Mouse (Mus musculus) lung, embryonic 16.5 days (tissue): ENCODE results near the gene Plcz1. TPM values are rescaled to one million over a fixed set of nuclear protein-coding genes. Genes with fewer than 3 reads are reported as not detected.
A peak's percentile ranks its signal among the peaks of the same experiment; 100 is the strongest.

Experiments used
- ATAC-seq: fragments of 200-750 bp; cut with Nextera tagmentation; 2 replicates; pipeline ENCODE4 v1.8.0; 2017; ENCODE audit warnings: low read depth, mild to moderate bottlenecking, moderate library complexity
- H3K27ac ChIP-seq: fragments of 300-500 bp; sonication (generic); 2 replicates; pipeline ENCODE4 v1.5.1; 2014; ENCODE audit warnings: mild to moderate bottlenecking, control low read depth, low read length
- H3K27me3 ChIP-seq: fragments of 300-500 bp; sonication (generic); 2 replicates; pipeline ENCODE4 v1.6.1; 2014; ENCODE audit warnings: low read depth, low read length, mixed read lengths; ENCODE audit not compliant: control insufficient read depth, insufficient read depth
- H3K36me3 ChIP-seq: fragments of 300-500 bp; sonication (generic); 2 replicates; pipeline ENCODE4 v1.6.1; 2014; ENCODE audit warnings: low read length; ENCODE audit not compliant: control insufficient read depth, insufficient read depth
- H3K4me1 ChIP-seq: fragments of 300-500 bp; sonication (generic); replicated peaks from 2 replicates; pipeline ENCODE4 v1.6.1; 2014; ENCODE audit warnings: low read length, mixed read lengths; ENCODE audit not compliant: control insufficient read depth, insufficient read depth
- H3K4me2 ChIP-seq: fragments of 300-500 bp; sonication (generic); 2 replicates; pipeline ENCODE4 v1.6.1; 2014; ENCODE audit warnings: low read depth, low read length, control low read depth
- H3K4me3 ChIP-seq: fragments of 300-500 bp; sonication (generic); 2 replicates; pipeline ENCODE4 v1.5.1; 2014; ENCODE audit warnings: mild to moderate bottlenecking, low read length, control low read depth
- H3K9ac ChIP-seq: fragments of 300-500 bp; sonication (generic); 2 replicates; pipeline ENCODE4 v1.6.1; 2014; ENCODE audit warnings: low read length, control low read depth
- H3K9me3 ChIP-seq: fragments of 300-500 bp; sonication (generic); 2 replicates; pipeline ENCODE4 v1.6.1; 2016; ENCODE audit warnings: low read length; ENCODE audit not compliant: control insufficient read depth
- WGBS: fragments of 180-500 bp; shearing (Covaris S2); extraction: QIAGEN DNeasy Blood & Tissue Kit; methylation state at CpG from one replicate; pipeline ENCODE4 v1.1.7; 2014; 5-methylcytosine and 5-hydroxymethylcytosine counted together
- polyA plus RNA-seq: library from polyadenylated mRNA; unstranded; fragments of >200 nt; fragmentation: Nextera tagmentation; extraction: Ambion mirVana; gene quantifications from 2 replicates; pipeline ENCODE4 v1.2.1, GENCODE M21; 2015

Gene Plcz1
- polyA plus RNA-seq, 1 experiment from 2014 or later = not detected

DNA sequence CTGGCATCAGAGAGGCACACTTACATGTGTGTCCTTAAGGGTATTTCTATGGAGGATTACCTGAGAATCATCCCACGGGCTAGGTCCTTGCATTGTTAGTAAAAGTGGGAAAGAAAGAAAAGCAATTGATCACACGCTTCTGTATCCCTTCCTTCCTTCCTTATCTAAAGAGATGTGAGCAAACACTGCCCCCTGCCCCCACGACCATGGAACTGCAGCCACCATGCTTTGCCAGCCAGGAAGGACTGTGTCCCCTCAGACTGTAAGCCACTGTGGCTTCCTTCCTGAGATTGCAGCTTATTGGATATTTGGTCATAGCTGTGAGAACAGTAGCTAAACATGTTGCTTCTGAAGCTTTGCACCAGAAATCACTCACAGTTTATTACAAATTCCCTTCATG, 36.1 kb downstream of the Plcz1 start:
- Histone ChIP-seq H3K9me3 (peaks cover 3% of the 10 kb centered on the region; the same call in 1 of the 2 replicates), H3K4me1 (no peaks in the 10 kb centered on the region), H3K9ac (no peak overlapping the region), H3K4me2 (no peak overlapping the region), H3K27ac (no peak overlapping the region), H3K36me3 (no peaks in the 10 kb centered on the region), H3K27me3 (no peaks in the 10 kb centered on the region), H3K4me3 (no peak overlapping the region)
- WGBS = 78% methylated on average over 3 of the region's 3 CpGs
- no peak for ATAC-seq

- H3K27ac ChIP-seq = no peak overlapping the region
- H3K9ac ChIP-seq = no peak overlapping the region
- no peak overlapping the region for H3K4me2 ChIP-seq
- H3K4me3 ChIP-seq = no peak overlapping the region
- no peak for ATAC-seq
- no peaks in the 10 kb centered on the region for H3K27me3 ChIP-seq
- H3K9me3 ChIP-seq = no peaks in the 10 kb centered on the region
- no peaks in the 10 kb centered on the region for H3K36me3 ChIP-seq
- no peaks in the 10 kb centered on the region; the same call in 1 of the 2 replicates for H3K4me1 ChIP-seq
- WGBS = 60% methylated on average over 10 of the region's 10 CpGs
These were observed 51.7 kb downstream of the Plcz1 start for GRCm38 (mm10) chr6:139989597-139989996.

GRCm38 (mm10) chr6:139989075-139989474, 52.2 kb downstream of the Plcz1 start:
- Histone ChIP-seq H3K4me3 (no peak overlapping the region), H3K27ac (no peak overlapping the region), H3K4me2 (no peak overlapping the region), H3K9ac (no peak overlapping the region), H3K36me3 (no peaks in the 10 kb centered on the region), H3K4me1 (no peaks in the 10 kb centered on the region; the same call in 1 of the 2 replicates), H3K9me3 (no peaks in the 10 kb centered on the region; the same call in 1 of the 2 replicates), H3K27me3 (no peaks in the 10 kb centered on the region)
- WGBS = 89% methylated on average over 6 of the region's 6 CpGs
- no peak for ATAC-seq

DNA sequence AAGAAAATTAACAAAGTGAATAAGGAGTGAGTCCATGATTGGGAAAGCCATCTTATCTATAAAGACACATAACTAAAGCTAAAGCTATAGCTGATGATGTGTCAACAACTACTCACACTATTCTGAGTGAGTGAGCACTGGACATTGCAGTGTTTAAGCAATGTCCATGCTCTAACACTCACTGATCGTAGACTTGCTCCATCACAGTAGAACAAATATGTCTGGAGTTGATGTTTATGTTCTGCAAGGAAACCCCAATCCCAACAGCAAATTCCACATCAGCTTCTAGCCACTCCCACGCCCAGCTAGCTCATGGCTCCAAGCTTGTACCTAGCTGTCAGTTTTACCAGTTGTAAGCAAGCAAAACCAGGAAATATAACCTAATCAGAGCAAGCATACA, 54.7 kb downstream of the Plcz1 start:
- H3K9me3 ChIP-seq = no peaks in the 10 kb centered on the region; the same call in 1 of the 2 replicates
- H3K4me3 ChIP-seq = no peak overlapping the region
- ATAC-seq = peak; percentile 93
- WGBS = 36% methylated on average over 2 of the region's 2 CpGs
- no peak overlapping the region for H3K27ac ChIP-seq
- no peak overlapping the region for H3K9ac ChIP-seq
- no peaks in the 10 kb centered on the region for H3K36me3 ChIP-seq
- no peak overlapping the region for H3K4me2 ChIP-seq
- H3K27me3 ChIP-seq = no peaks in the 10 kb centered on the region
- no peaks in the 10 kb centered on the region; the same call in 1 of the 2 replicates for H3K4me1 ChIP-seq

- WGBS = 95% methylated on average over 3 of the region's 3 CpGs
- no peak overlapping the region for H3K4me3 ChIP-seq
- no peaks in the 10 kb centered on the region; the same call in 1 of the 2 replicates for H3K9me3 ChIP-seq
- no peak overlapping the region for H3K9ac ChIP-seq
- ATAC-seq = no peak
- H3K27me3 ChIP-seq = no peaks in the 10 kb centered on the region
- H3K36me3 ChIP-seq = no peaks in the 10 kb centered on the region
- H3K27ac ChIP-seq = no peak overlapping the region
- H3K4me1 ChIP-seq = no peaks in the 10 kb centered on the region
- no peak overlapping the region for H3K4me2 ChIP-seq
These were observed 57.2 kb downstream of the Plcz1 start for GRCm38 (mm10) chr6:139984069-139984468.

DNA sequence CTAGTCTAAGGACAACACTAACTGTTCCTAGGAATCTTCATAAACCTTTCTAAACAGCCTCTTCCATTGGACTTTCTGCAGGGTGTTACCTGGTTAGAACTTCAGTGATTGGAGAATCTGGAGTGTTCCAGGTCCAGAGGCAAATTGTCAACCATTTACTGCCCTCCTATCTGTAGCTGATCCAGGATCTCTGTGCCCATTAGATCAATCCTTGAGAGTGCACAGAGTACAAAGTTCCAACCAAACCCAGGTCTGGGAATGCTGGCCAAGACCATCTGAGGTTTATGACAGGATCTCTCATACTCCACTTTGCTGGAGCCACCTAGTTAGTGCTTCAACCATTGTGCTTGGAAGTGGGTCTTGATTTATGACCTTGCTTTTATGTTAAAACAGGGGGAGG, 60.2 kb downstream of the Plcz1 start:
- no peak overlapping the region for H3K9ac ChIP-seq
- no peak overlapping the region for H3K4me2 ChIP-seq
- no peak for ATAC-seq
- H3K27ac ChIP-seq = no peak overlapping the region
- no peaks in the 10 kb centered on the region for H3K36me3 ChIP-seq
- no peaks in the 10 kb centered on the region for H3K27me3 ChIP-seq
- 0 out of 2 replicates have a peak, but pooled peaks cover 4% of the 10 kb centered on the region for H3K4me1 ChIP-seq
- no peaks in the 10 kb centered on the region; the same call in 1 of the 2 replicates for H3K9me3 ChIP-seq
- H3K4me3 ChIP-seq = no peak overlapping the region

- peak; percentile 94 for ATAC-seq
- H3K4me2 ChIP-seq = no peak overlapping the region
- 39% methylated on average over 3 of the region's 3 CpGs for WGBS
- no peak overlapping the region for H3K4me3 ChIP-seq
- H3K27me3 ChIP-seq = no peaks in the 10 kb centered on the region
- H3K27ac ChIP-seq = no peak overlapping the region
- H3K4me1 ChIP-seq = 0 out of 2 replicates have a peak, but pooled peaks cover 4% of the 10 kb centered on the region
- H3K36me3 ChIP-seq = no peaks in the 10 kb centered on the region
- H3K9ac ChIP-seq = no peak overlapping the region
- no peaks in the 10 kb centered on the region for H3K9me3 ChIP-seq
These were observed 63.1 kb downstream of the Plcz1 start for GRCm38 (mm10) chr6:139978114-139978513.

DNA sequence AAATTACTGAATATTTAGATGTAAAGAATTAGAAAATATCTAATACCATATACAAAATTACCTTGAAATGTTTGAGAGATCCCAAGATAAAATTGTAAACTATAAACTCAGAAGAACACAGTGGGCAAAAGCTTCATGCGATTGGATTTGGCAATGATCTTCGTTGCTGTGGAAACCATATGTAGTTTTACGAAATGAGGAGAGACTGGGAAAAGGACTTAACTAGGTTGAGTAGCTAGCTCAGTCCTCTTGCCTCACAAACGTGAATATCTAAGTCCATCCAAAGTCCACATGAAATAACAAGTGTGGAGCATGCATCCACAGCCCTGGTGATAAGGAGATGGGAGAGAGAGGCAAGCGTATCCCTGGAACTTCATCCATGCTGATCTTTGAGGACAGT, 66.6 kb downstream of the Plcz1 start:
- H3K4me1 ChIP-seq = 0 out of 2 replicates have a peak, but pooled peaks cover 4% of the 10 kb centered on the region
- 79% methylated on average over 5 of the region's 5 CpGs for WGBS
- H3K27ac ChIP-seq = no peak overlapping the region
- no peaks in the 10 kb centered on the region for H3K36me3 ChIP-seq
- no peak overlapping the region for H3K9ac ChIP-seq
- no peaks in the 10 kb centered on the region for H3K9me3 ChIP-seq
- H3K4me2 ChIP-seq = no peak overlapping the region
- H3K27me3 ChIP-seq = no peaks in the 10 kb centered on the region
- ATAC-seq = no peak
- no peak overlapping the region for H3K4me3 ChIP-seq

- Histone ChIP-seq H3K9me3 (no peaks in the 10 kb centered on the region), H3K4me3 (no peak overlapping the region), H3K4me2 (no peak overlapping the region), H3K36me3 (no peaks in the 10 kb centered on the region), H3K9ac (no peak overlapping the region), H3K27me3 (no peaks in the 10 kb centered on the region), H3K4me1 (no peaks in the 10 kb centered on the region), H3K27ac (no peak overlapping the region)
- 65% methylated on average over 4 of the region's 4 CpGs for WGBS
- ATAC-seq = no peak
These were observed 69.5 kb downstream of the Plcz1 start for GRCm38 (mm10) chr6:139971608-139972298.
